9 mouse cellular contexts compared by ENCODE assay signal in genomic region chr9:86744041-86744440, GRCm38 (mm10). TPM values are rescaled to one million over a fixed set of nuclear protein-coding genes. Genes with fewer than 3 reads are reported as not detected.
DNase-seq lines count a peak whose midpoint lies in the region; ATAC-seq lines count a peak whose summit lies in the region.
"Had no signal": no experiment of that assay in that cellular context is flagged by ENCODE, and none has a peak within 500 bp of the region (broad histone marks: within the 10 kb centered on the region; RNA-seq: fewer than 3 reads in every experiment).

No protein-coding gene starts in this region.

- H3K4me1 ChIP-seq in kidney, embryonic 16.5 days (ENCODE audit: insufficient read depth, low read length), result peaks cover 6% of the 10 kb centered on the region
- H3K4me1 ChIP-seq in embryonic facial prominence, embryonic 14.5 days (ENCODE audit: control insufficient read depth, insufficient read depth, low read length), result peaks cover 9% of the 10 kb centered on the region
- peaks cover 9% of the 10 kb centered on the region for H3K4me1 ChIP-seq in hindbrain, embryonic 12.5 days
- H3K4me1 ChIP-seq in midbrain, embryonic 14.5 days (ENCODE audit: control insufficient read depth, insufficient read depth, low read length), result peaks cover 5% of the 10 kb centered on the region; the same call in 1 of the 2 replicates

- no peak for ATAC-seq in kidney, embryonic 16.5 days (ENCODE audit: low FRiP score, low TSS enrichment)
- ATAC-seq in embryonic facial prominence, embryonic 14.5 days (ENCODE audit: low read depth), result no peak
- no peak for ATAC-seq in hindbrain, embryonic 12.5 days (ENCODE audit: low FRiP score)
- no peak for ATAC-seq in midbrain, embryonic 14.5 days (ENCODE audit: low FRiP score, low TSS enrichment)

- H3K36me3 ChIP-seq in kidney, embryonic 16.5 days (ENCODE audit: insufficient read depth, low read length), result no peaks in the 10 kb centered on the region
- no peaks in the 10 kb centered on the region for H3K36me3 ChIP-seq in embryonic facial prominence, embryonic 14.5 days (ENCODE audit: control insufficient read depth, insufficient read depth, low read length)
- no peaks in the 10 kb centered on the region for H3K36me3 ChIP-seq in hindbrain, embryonic 12.5 days
- no peaks in the 10 kb centered on the region for H3K36me3 ChIP-seq in midbrain, embryonic 14.5 days (ENCODE audit: control insufficient read depth, insufficient read depth, low read length)
- H3K36me3 ChIP-seq: G1E had no signal

- no peak for DNase-seq in kidney, postnatal 10 days
- no peak for DNase-seq in embryonic facial prominence, embryonic 14.5 days (ENCODE audit: low spot score)
- no peak for DNase-seq in midbrain, embryonic 14.5 days
- DNase-seq in spleen, adult 18-20 months, result no peak
- DNase-seq in gastrocnemius, postnatal 10 days, result no peak

- no peak overlapping the region for H3K27ac ChIP-seq in kidney, embryonic 16.5 days (ENCODE audit: low read length)
- no peak overlapping the region for H3K27ac ChIP-seq in embryonic facial prominence, embryonic 14.5 days (replicated peaks; ENCODE audit: low read depth, low read length)
- no peak overlapping the region for H3K27ac ChIP-seq in hindbrain, embryonic 12.5 days
- no peak overlapping the region for H3K27ac ChIP-seq in midbrain, embryonic 14.5 days (replicated peaks; ENCODE audit: low read depth, low read length)
- H3K27ac ChIP-seq: macrophage had no signal

- H3K9me3 ChIP-seq in kidney, embryonic 16.5 days (ENCODE audit: low read length), result no peaks in the 10 kb centered on the region
- H3K9me3 ChIP-seq in embryonic facial prominence, embryonic 14.5 days (ENCODE audit: control insufficient read depth, low read length), result no peaks in the 10 kb centered on the region
- no peaks in the 10 kb centered on the region for H3K9me3 ChIP-seq in hindbrain, embryonic 12.5 days (replicated peaks)
- H3K9me3 ChIP-seq in midbrain, embryonic 14.5 days (ENCODE audit: control insufficient read depth, low read length), result no peaks in the 10 kb centered on the region
- H3K9me3 ChIP-seq: G1E had no signal

- no peak overlapping the region for H3K4me2 ChIP-seq in kidney, embryonic 16.5 days (replicated peaks; ENCODE audit: low read depth, low read length)
- peak overlapping the region; percentile 60 for H3K4me2 ChIP-seq in embryonic facial prominence, embryonic 14.5 days (ENCODE audit: low read depth, low read length)
- H3K4me2 ChIP-seq in hindbrain, embryonic 12.5 days (replicated peaks), result peak overlapping the region; percentile 68
- H3K4me2 ChIP-seq in midbrain, embryonic 14.5 days (ENCODE audit: low read length), result peak overlapping the region; percentile 55

- peak overlapping the region; percentile 31; the same call in 1 of the 2 replicates for H3K4me3 ChIP-seq in kidney, embryonic 16.5 days (ENCODE audit: low read length)
- peak overlapping the region; percentile 40 for H3K4me3 ChIP-seq in embryonic facial prominence, embryonic 14.5 days (ENCODE audit: low read depth, low read length)
- no peak overlapping the region for H3K4me3 ChIP-seq in hindbrain, embryonic 12.5 days
- no peak overlapping the region for H3K4me3 ChIP-seq in midbrain, embryonic 14.5 days (replicated peaks; ENCODE audit: low read depth, low read length)

- H3K27me3 ChIP-seq in kidney, embryonic 16.5 days (ENCODE audit: insufficient read depth, low read length), result no peaks in the 10 kb centered on the region; the same call in none of the 2 replicates
- no peaks in the 10 kb centered on the region for H3K27me3 ChIP-seq in embryonic facial prominence, embryonic 14.5 days (replicated peaks; ENCODE audit: control insufficient read depth, insufficient read depth, low read length)
- no peaks in the 10 kb centered on the region for H3K27me3 ChIP-seq in hindbrain, embryonic 12.5 days
- no peaks in the 10 kb centered on the region for H3K27me3 ChIP-seq in midbrain, embryonic 14.5 days (ENCODE audit: control insufficient read depth, insufficient read depth, low read length)

- 36% methylated on average over 5 of the region's 5 CpGs for WGBS in kidney, embryonic 16.5 days
- WGBS in embryonic facial prominence, embryonic 14.5 days, result 14% methylated on average over 5 of the region's 5 CpGs
- WGBS in hindbrain, embryonic 12.5 days, result 28% methylated on average over 5 of the region's 5 CpGs
- WGBS in midbrain, embryonic 14.5 days, result 27% methylated on average over 5 of the region's 5 CpGs

- no peak overlapping the region for H3K9ac ChIP-seq in kidney, embryonic 16.5 days (replicated peaks; ENCODE audit: low read length)
- peak overlapping the region; percentile 55 for H3K9ac ChIP-seq in embryonic facial prominence, embryonic 14.5 days (ENCODE audit: low read depth, low read length)
- H3K9ac ChIP-seq in hindbrain, embryonic 12.5 days, result no peak overlapping the region
- no peak overlapping the region for H3K9ac ChIP-seq in midbrain, embryonic 14.5 days (replicated peaks; ENCODE audit: low read length)

RNA-seq across cellular contexts. Expression of gene Prss35, which starts 0.6 kb away (rescaled TPM):
- polyA plus RNA-seq in kidney, embryonic 16.5 days (2015; fragmentation: Nextera tagmentation; extraction: Ambion mirVana), result 6.2 and 8.4 TPM in 2 replicates
- 65.4 and 71.9 TPM in 2 replicates for polyA plus RNA-seq in embryonic facial prominence, embryonic 14.5 days (2014; fragmentation: Nextera tagmentation; extraction: Ambion mirVana)
- polyA plus RNA-seq in hindbrain, embryonic 12.5 days (2016; fragmentation: Nextera tagmentation; extraction: Ambion mirVana), result 5.6 and 7.1 TPM in 2 replicates
- polyA plus RNA-seq in midbrain, embryonic 14.5 days (2014; fragmentation: Nextera tagmentation; extraction: Ambion mirVana), result 2.9 and 3.3 TPM in 2 replicates
- 1 to 10 TPM; 6.2 to 9.1 TPM for total RNA-seq in gastrocnemius, postnatal 10 days (2021)
- polyA plus RNA-seq: G1E, macrophage had no signal

RNA-seq across cellular contexts. Expression of gene Me1, which starts 48.3 kb away (rescaled TPM):
- polyA plus RNA-seq in kidney, embryonic 16.5 days (2015; fragmentation: Nextera tagmentation; extraction: Ambion mirVana), result 11.6 and 16.1 TPM in 2 replicates
- 26.1 and 26.3 TPM in 2 replicates for polyA plus RNA-seq in embryonic facial prominence, embryonic 14.5 days (2014; fragmentation: Nextera tagmentation; extraction: Ambion mirVana)
- polyA plus RNA-seq in hindbrain, embryonic 12.5 days (2016; fragmentation: Nextera tagmentation; extraction: Ambion mirVana), result 22.8 and 27.1 TPM in 2 replicates
- polyA plus RNA-seq in midbrain, embryonic 14.5 days (2014; fragmentation: Nextera tagmentation; extraction: Ambion mirVana), result 31.1 and 36.4 TPM in 2 replicates
- 10 to 100 TPM; 40.0 to 41.5 TPM for total RNA-seq in gastrocnemius, postnatal 10 days (2021)

Comparison
In these comparisons a context has a peak if more than half of its experiments do, and no peak if none do; other contexts are left out.
1. H3K4me3 ChIP-seq: peak in kidney, embryonic 16.5 days (single experiment) and embryonic facial prominence, embryonic 14.5 days (single experiment); none in hindbrain, embryonic 12.5 days (single experiment) and midbrain, embryonic 14.5 days (single experiment).